Mouse (Mus musculus) E14TG2a.4 (cell line): ENCODE results near the gene Ppara.

ENCODE experiments used
- CTCF ChIP-seq: conservative IDR thresholded peaks from 2 replicates; pipeline ENCODE4 v1.5.1; 2014; ENCODE audit warnings: low read length
- NANOG ChIP-seq: IDR thresholded peaks from 2 replicates; pipeline ENCODE4 v1.6.1; 2014; ENCODE audit warnings: borderline replicate concordance, low read length, mixed read lengths

DNA sequence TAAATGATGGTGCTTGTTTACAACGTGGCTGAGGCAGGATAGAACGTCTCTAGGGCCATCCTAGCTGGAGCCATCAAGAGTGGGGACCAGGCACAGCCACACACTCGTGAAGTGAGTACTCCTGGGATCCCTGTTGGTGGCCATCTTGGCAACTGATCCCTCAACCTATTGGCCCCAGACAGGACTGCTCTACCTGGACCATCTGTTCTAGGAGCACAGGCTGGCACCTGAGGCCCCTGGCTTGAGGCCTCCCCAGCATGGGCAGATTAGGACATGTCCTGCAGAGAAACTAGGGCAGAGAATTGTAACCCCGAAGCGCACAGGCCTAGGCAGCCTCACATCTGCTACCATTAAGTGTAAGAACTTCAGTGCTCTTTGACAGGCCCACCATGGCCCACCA, 35.3 kb upstream of the Ppara start:
- TF ChIP-seq CTCF = no peak
- TF ChIP-seq NANOG = no peak
